Mouse (Mus musculus): Measurements from ENCODE around the gene Mlxip.

Gene Mlxip

DNA sequence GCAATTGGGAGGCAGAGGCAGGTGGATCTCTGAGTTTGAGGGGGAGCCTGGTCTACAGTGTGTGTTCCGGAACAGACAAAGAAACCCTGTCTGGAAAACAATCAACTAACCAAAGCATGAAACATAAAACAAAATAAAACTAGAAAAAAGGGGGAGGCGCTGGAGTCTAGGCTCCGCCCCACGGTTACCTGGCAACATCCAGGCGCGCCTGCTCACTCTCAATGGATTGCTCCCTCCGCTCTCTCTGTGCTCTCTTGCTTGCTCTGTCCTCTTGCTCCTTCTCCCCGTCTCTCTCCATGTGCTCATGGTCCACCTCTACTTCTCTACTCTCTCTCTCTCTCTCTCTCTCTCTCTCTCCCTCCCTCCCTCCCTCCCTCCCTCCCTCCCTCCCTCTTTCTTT lies 11.9 kb upstream of the Mlxip start:
- DNase-seq, result no peak

DNA sequence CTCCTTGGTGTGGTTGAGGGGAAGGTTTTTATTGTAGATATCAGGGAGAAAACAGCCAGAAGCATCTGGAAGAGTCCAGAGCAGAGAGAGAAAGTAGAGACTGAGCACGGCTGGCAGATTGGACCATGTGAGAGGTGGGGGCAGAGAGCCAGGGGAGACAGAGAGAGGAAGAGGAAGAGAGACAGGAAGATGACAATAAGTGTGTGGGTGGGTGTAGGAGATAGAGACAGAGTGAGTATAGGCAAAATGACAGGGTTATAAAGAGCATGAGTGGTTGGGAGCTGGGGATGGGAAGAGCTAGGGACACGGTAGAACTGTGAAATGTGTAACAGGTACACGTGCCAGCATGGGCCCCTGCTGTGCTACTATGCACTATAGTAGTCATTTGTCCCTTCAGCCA lies 6.1 kb upstream of the Mlxip start:
- no peak for DNase-seq

DNA sequence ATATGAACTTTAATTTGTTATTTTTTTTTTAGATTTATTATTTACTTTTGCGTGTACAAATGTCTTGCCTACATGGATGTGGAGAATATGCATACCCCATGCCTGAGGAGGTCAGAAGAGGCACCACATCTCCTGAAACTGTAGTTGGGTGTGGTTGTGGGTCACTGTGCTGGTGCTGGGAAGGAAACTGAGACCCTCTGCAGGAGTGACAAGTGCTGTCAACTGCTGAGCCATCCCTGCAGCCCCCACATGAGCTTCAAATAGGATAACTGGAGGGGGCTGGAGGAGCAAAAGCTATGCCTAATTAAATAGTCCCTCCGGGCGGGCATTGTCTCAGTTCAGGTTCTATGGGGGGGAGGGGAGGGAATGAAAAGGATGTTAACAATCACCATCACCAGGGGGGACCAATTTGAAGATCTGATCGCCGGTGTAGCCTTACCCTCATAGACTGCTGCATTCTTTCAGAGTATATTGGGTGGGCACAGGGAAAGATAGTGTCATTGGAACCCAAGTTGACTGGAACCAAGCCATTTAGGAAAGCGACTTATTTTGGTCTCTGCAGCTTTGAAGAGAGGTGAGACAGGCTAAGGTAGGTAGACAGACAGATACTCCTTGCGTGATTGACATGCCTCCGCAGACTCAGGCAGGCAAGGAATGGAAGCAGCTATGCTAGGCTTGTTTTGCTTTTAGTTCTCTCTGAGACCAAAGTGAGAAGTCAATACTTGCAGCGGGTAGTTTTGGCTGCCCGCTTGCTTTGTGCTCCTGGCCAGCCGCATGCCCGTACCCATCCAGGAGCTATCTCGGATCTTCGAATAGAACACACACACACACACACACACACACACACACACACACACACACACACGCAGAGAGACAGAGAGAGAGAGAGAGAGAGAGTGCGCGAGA lies 3.8 kb upstream of the Mlxip start:
- DNase-seq, result no peak

- peak; percentile 41 for DNase-seq
These were observed 3.2 kb upstream of the Mlxip start for GRCm38 (mm10) chr5:123391442-123391809.

- DNase-seq, result no peak
These were observed 754 bp upstream of the Mlxip start for GRCm38 (mm10) chr5:123393786-123394302.

DNA sequence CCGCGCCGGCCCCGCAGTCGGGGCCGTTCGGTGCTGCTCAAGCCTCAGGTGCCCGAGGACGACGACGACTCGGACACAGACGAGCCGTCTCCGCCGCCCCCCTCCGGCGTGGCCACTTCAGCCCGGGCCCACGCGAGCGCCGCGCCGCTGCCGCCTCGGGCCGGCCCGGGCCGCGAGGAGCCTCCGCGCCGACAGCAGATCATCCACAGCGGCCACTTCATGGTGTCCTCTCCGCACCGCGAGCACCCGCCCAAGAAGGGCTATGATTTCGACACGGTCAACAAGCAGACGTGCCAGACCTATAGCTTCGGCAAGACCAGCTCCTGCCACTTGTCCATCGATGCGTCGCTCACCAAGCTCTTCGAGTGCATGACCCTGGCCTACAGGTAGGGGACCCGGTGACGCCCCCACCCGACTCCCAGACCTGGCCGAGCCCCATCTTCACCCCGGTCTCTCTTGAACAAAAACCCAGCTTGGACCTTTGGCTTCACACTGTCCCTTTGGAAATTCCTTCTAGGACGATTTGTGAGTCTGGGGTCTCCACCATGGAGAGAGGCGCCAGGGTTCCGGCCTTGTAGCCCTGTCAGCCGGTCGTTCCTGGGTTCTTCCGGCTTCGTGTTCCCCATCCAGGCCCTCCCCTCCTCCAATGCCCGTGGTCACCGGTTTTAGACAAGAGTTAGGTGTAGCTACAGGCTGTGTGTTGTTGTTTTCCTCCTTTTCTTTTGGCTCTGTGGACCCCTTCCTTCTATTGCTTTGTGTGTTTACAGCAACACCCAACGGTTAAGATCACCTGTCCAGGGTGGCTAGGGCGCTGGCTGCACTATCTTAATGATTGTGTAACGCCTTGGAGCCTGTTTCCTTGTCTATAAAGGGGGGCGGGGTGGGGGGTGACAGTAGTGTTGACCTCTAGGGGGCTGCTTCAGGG lies 621 bp downstream of the Mlxip start:
- no peak for DNase-seq

DNA sequence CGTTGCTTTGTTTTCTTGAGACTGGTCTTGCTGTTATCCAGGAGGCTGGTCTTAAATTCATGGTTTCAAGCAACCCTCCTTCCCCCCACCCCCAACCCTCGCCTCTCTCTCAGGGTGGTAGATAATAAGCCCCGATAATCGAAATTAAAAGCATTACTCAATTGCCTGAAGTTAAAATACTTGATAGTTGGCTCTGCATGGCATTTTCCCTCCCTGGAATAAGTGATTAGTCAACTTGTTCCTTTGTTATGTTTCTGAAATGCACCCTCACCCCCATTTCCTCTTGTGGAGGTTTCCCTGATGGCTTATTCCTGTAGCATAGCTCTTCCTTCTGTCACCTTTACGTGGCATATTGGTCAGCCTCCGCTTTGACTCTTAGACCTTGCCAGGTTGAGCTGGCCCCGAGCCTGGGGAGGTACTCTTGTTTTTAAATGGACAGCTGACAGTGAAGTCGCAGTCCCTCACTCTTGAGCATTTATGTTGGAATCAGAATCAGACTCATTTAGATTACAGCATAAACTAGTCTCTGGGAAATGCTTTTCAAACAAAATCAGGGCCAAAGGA lies 2.4 kb downstream of the Mlxip start:
- no peak for DNase-seq

GRCm38 (mm10) chr5:123397786-123398185 lies 3.2 kb downstream of the Mlxip start:
- DNase-seq, result no peak

- DNase-seq, result no peak
These were observed 4.4 kb downstream of the Mlxip start for GRCm38 (mm10) chr5:123398856-123399498.

DNA sequence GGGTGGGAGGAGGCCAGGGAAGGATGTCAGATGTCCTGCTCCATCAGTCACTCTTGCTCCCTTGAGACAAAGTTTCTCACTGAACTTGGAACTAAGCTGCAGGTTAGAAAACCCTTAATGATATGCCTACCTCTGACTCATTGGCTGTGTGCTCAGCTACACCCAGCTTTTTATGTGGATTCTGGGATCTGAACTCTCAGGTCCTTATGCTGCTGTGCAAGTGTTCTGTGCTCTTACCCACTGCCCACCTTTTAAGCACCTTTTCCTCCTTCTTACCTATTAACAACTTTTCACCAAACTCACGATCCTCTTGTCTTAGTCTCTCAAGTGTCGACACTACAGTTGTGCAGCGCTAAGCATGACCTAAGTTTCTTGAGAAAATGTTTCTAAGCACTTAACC lies 9.9 kb downstream of the Mlxip start:
- no peak for DNase-seq

- no peak for DNase-seq
These were observed 12.4 kb downstream of the Mlxip start for GRCm38 (mm10) chr5:123406952-123407351.

GRCm38 (mm10) chr5:123408176-123408575 lies 13.6 kb downstream of the Mlxip start:
- DNase-seq, result no peak

- DNase-seq, result no peak
These were observed 17.6 kb downstream of the Mlxip start for GRCm38 (mm10) chr5:123412193-123412592.

GRCm38 (mm10) chr5:123413866-123414363 lies 19.3 kb downstream of the Mlxip start:
- no peak for DNase-seq

DNA sequence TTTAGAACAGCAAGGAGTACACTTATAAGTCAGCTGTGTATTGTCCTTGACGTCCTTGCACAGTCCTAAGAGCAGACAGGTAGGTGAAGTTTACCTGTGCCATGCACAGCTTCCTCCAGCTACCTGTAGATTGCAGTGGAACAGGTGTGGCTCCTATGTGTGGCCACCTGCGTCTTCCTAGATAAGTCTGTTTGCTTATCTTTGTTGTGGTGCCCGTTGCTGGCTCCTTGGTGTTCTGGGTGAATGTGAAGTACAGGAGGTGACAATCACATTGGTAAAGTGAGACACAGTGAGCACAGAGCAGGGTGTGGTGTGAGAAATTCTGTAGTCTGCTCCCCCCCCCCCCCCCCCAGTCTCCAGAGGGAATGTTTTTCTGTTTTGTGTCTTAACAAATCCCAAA lies 21.6 kb downstream of the Mlxip start:
- DNase-seq, result no peak

- DNase-seq, result no peak
These were observed 22.2 kb downstream of the Mlxip start for GRCm38 (mm10) chr5:123416566-123417518.

- no peak for DNase-seq
These were observed 29.3 kb downstream of the Mlxip start for GRCm38 (mm10) chr5:123423885-123424284.

DNA sequence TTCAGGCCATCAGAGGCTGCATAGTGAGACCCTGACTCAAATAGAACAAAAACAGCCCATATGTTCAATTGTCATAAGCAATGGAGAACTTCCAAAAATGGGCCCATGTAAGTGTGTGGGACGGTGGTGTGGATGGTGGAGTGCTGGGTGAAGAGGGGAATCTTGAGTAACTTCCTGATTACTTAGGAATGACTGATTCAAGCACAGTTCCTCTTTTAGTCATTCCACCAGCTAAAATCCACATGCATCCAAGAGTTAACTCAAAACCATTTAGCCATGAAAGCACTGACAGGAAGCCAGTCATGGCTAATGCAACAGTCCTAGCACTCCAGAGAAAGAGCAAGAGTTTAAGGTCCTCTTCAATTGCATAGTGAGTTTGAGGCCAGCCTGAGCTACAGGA lies 33.0 kb downstream of the Mlxip start:
- DNase-seq, result no peak

GRCm38 (mm10) chr5:123431524-123432304 lies 37.1 kb downstream of the Mlxip start:
- peak; percentile 84 for DNase-seq

- DNase-seq, result no peak
These were observed 37.8 kb downstream of the Mlxip start for GRCm38 (mm10) chr5:123432305-123432874.
